Mouse (Mus musculus) liver, embryonic 14.5 days (tissue): ENCODE measurements around the gene Tmprss9. TPM values are rescaled to one million over a fixed set of nuclear protein-coding genes. Genes with fewer than 3 reads are reported as not detected.

Experiments
- ATAC-seq: fragments of 200-750 bp; cut with Nextera tagmentation; 2 replicates; pipeline ENCODE4 v1.8.0; 2017; ENCODE audit warnings: moderate number of reproducible peaks, mild to moderate bottlenecking, moderate library complexity; ENCODE audit not compliant: insufficient read depth
- DNase-seq, 3 experiments: peaks; one replicate each; pipeline ENCODE4 v3.0.0-alpha.2; 2012 to 2013; ENCODE audit warnings: low read depth in 3 of 3, low spot score in 3 of 3
- H3K27ac ChIP-seq: fragments of 300-500 bp; sonication (generic); 2 replicates; pipeline ENCODE4 v1.5.1; 2014; ENCODE audit warnings: moderate library complexity, mild to moderate bottlenecking, control low read depth, inconsistent platforms
- H3K27me3 ChIP-seq: fragments of 300-500 bp; sonication (generic); 2 replicates; pipeline ENCODE4 v1.6.1; 2014; ENCODE audit warnings: mild to moderate bottlenecking, low read length, moderate library complexity; ENCODE audit not compliant: control insufficient read depth, insufficient read depth
- H3K36me3 ChIP-seq: fragments of 300-500 bp; sonication (generic); replicated peaks from 2 replicates; pipeline ENCODE4 v1.6.1; 2014; ENCODE audit warnings: low read depth; ENCODE audit not compliant: control insufficient read depth, insufficient read depth
- H3K4me1 ChIP-seq, 2 experiments: fragments of 200-500 bp in 1 of 2; fragments of 300-500 bp in 1 of 2; sonication (generic) in 1 of 2; replicated peaks; 2 replicates each; pipeline ENCODE4 v1.6.1; 2012 to 2014; ENCODE audit warnings: antibody characterized with exemption in 1 of 2, inconsistent platforms in 1 of 2, low read length in 1 of 2; ENCODE audit not compliant: control insufficient read depth in 2 of 2, insufficient read depth in 2 of 2
- H3K4me2 ChIP-seq: fragments of 300-500 bp; sonication (generic); 2 replicates; pipeline ENCODE4 v1.6.1; 2014; ENCODE audit warnings: low read depth, mild to moderate bottlenecking, control low read depth, moderate library complexity
- H3K4me3 ChIP-seq, 2 experiments: fragments of 200-500 bp in 1 of 2; fragments of 300-500 bp in 1 of 2; sonication (generic) in 1 of 2; 2 replicates each; pipeline ENCODE4 v1.5.1; 2012 to 2014; ENCODE audit warnings: low read depth in 2 of 2, low read length in 2 of 2, mild to moderate bottlenecking in 2 of 2, control low read depth in 1 of 2, inconsistent platforms in 1 of 2, moderate library complexity in 1 of 2; ENCODE audit not compliant: insufficient read depth in 1 of 2
- H3K9ac ChIP-seq: fragments of 300-500 bp; sonication (generic); replicated peaks from 2 replicates; pipeline ENCODE4 v1.6.1; 2014; ENCODE audit warnings: mild to moderate bottlenecking, control low read depth, moderate library complexity
- H3K9me3 ChIP-seq: fragments of 300-500 bp; sonication (generic); 2 replicates; pipeline ENCODE4 v1.6.1; 2016; ENCODE audit warnings: low read length, mixed read lengths; ENCODE audit not compliant: control insufficient read depth
- CTCF ChIP-seq: IDR thresholded peaks from 2 replicates; pipeline ENCODE4 v1.5.1; 2016; ENCODE audit warnings: antibody characterized with exemption, low read depth, control low read depth
- EP300 ChIP-seq: IDR thresholded peaks from 2 replicates; pipeline ENCODE4 v1.6.1; 2016; ENCODE audit warnings: antibody characterized with exemption, low read depth
- WGBS: fragments of 180-500 bp; shearing (Covaris S2); extraction: QIAGEN DNeasy Blood & Tissue Kit; methylation state at CpG from one replicate; pipeline ENCODE4 v1.1.7; 2014; ENCODE audit not compliant: insufficient replicate concordance; 5-methylcytosine and 5-hydroxymethylcytosine counted together
- polyA plus RNA-seq, 2 experiments: library from polyadenylated mRNA; depleted of rRNA in 1 of 2; stranded (reverse) in 1 of 2; unstranded in 1 of 2; fragments of >200 nt; fragmentation: Nextera tagmentation in 1 of 2; extraction: Ambion mirVana in 1 of 2; gene quantifications; 2 replicates each; pipeline versions ENCODE4 v1.2.1 to v1.2.3; 2012 to 2014

Tmprss9 gene
- polyA plus RNA-seq, 2 experiments = 0.06 TPM; not detected in 1

GRCm38 (mm10) chr10:80939671-80940070 lies 68.0 kb downstream of the Tmprss9 start:
- Histone ChIP-seq H3K27ac (no peak overlapping the region), H3K4me1 (peaks cover 9 to 19% of the 10 kb centered on the region in 2 experiments)
- ATAC-seq = no peak; the same call in 1 of the 2 replicates

DNA sequence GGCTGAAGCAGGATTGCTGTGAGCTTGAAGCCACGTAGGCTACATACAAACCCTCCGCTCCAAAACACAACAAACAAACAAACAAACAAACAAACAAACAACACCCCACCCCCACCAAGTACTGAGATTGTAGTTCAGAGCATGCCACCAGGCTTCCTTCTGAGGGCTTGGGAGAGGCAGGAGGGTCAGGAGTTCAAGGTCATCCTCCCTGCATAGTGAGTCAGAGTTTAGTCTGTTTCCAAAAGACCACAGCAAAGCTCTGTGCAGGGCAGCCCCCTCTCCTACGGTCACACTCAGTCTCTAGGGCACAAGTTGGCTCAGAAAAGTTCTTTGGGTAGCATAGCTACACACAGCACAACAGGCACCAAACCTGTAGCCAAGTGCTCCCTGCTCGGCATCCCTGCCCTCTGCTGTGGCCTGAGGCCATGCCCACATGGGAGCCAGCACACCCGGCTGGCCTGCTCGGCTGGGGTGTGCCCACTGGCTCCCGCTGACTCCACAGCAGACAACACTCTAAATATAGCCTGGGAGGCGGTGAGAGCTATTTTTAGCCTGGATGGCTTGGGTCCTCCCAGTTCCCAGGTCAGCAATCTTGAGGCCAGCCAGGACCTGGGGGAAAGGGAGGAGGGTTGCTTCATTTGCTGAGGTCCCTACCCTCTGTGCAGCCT lies 68.8 kb downstream of the Tmprss9 start:
- no peak for ATAC-seq
- Histone ChIP-seq H3K4me3 (no peak overlapping the region), H3K27ac (no peak overlapping the region), H3K4me1 (peaks cover 9 to 19% of the 10 kb centered on the region in 2 experiments), H3K9ac (no peak overlapping the region), H3K36me3 (no peaks in the 10 kb centered on the region), H3K9me3 (no peaks in the 10 kb centered on the region), H3K4me2 (no peak overlapping the region; the same call in 1 of the 2 replicates), H3K27me3 (peaks cover 34% of the 10 kb centered on the region)
- TF ChIP-seq CTCF (no peak), EP300 (no peak)
- DNase-seq = no peak
- 24% methylated on average over 8 of the region's 8 CpGs for WGBS

More at GRCm38 (mm10) chr10:80939671-80940070, 68.0 kb downstream of the Tmprss9 start:
- no peaks in the 10 kb centered on the region for H3K9me3 ChIP-seq
- 5% methylated on average over 28 of the region's 28 CpGs for WGBS
- H3K36me3 ChIP-seq = no peaks in the 10 kb centered on the region
- peaks cover 39% of the 10 kb centered on the region for H3K27me3 ChIP-seq
- peak in 1 of 3 experiments; percentile 60 for DNase-seq
- TF ChIP-seq CTCF (no peak), EP300 (no peak)
- H3K4me3 ChIP-seq = peak overlapping the region; percentile 34 to 37; a peak in 3 of 4 replicates
- H3K4me2 ChIP-seq = peak overlapping the region; percentile 75
- no peak overlapping the region for H3K9ac ChIP-seq

GRCm38 (mm10) chr10:80940988-80941347 lies 69.3 kb downstream of the Tmprss9 start:
- no peaks in the 10 kb centered on the region for H3K36me3 ChIP-seq
- no peak overlapping the region for H3K27ac ChIP-seq
- peaks cover 29% of the 10 kb centered on the region for H3K27me3 ChIP-seq

DNA sequence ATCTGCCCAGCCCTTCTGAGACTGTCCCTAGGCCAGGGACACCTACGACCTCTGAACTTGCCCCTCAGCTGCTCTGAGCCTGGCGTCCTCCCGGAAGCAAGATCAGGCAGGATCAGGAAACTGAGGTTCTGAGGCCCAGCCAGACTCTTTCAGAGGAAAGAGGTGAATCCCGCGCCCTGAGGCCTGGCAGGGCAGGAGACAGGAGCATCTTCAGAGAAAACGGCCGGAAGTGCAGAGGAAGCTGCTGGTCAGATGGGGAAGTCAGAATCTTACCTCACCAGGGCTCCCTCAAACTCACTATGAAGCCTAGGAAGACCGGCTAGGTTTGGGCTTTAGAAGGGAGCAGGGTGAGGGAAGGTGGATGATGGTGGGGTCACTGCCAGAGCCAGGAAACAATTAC lies 71.3 kb downstream of the Tmprss9 start:
- Histone ChIP-seq H3K4me2 (no peak overlapping the region), H3K4me3 (no peak overlapping the region), H3K27me3 (peaks cover 10% of the 10 kb centered on the region), H3K36me3 (no peaks in the 10 kb centered on the region), H3K9me3 (no peaks in the 10 kb centered on the region), H3K4me1 (peaks cover 9 to 19% of the 10 kb centered on the region in 2 experiments), H3K9ac (no peak overlapping the region), H3K27ac (no peak overlapping the region)
- no peak for TF ChIP-seq EP300
- no peak for TF ChIP-seq CTCF
- ATAC-seq (no peak), DNase-seq (no peak)
- 12% methylated on average over 8 of the region's 8 CpGs for WGBS

More at GRCm38 (mm10) chr10:80940988-80941347, 69.3 kb downstream of the Tmprss9 start:
- H3K9me3 ChIP-seq = no peaks in the 10 kb centered on the region
- ATAC-seq = no peak
- DNase-seq = no peak
- 22% methylated on average over 2 of the region's 2 CpGs for WGBS
- H3K9ac ChIP-seq = no peak overlapping the region
- no peak overlapping the region for H3K4me2 ChIP-seq
- no peak overlapping the region for H3K4me3 ChIP-seq
- peaks cover 9 to 19% of the 10 kb centered on the region in 2 experiments for H3K4me1 ChIP-seq
- TF ChIP-seq EP300 (no peak), CTCF (no peak)

GRCm38 (mm10) chr10:80943701-80944100 lies 72.1 kb downstream of the Tmprss9 start:
- Histone ChIP-seq H3K4me2 (no peak overlapping the region), H3K4me3 (no peak overlapping the region), H3K36me3 (no peaks in the 10 kb centered on the region), H3K4me1 (peaks cover 9 to 19% of the 10 kb centered on the region in 2 experiments), H3K27ac (no peak overlapping the region), H3K9me3 (no peaks in the 10 kb centered on the region), H3K27me3 (peaks cover 4% of the 10 kb centered on the region), H3K9ac (no peak overlapping the region)
- 67% methylated on average over 9 of the region's 9 CpGs for WGBS
- TF ChIP-seq EP300 (no peak), CTCF (no peak)
- ATAC-seq (no peak), DNase-seq (no peak)
